Mouse (Mus musculus): ENCODE data around the gene Tlr5. TPM values are rescaled to one million over a fixed set of nuclear protein-coding genes. Genes with fewer than 3 reads are reported as not detected.

Gene Tlr5
- polyA plus RNA-seq (2012; rRNA removed) = 0.65 and 0.86 TPM in 2 replicates

- no peak for DNase-seq (ENCODE audit: extremely low spot score in 1 of 2, low spot score in 1 of 2)
Measured at GRCm38 (mm10) chr1:182954287-182955046, at the start of gene Tlr5. Gene Tlr5, plus strand, starts transcription at chr1:182954788.

- no peak for DNase-seq (ENCODE audit: extremely low spot score in 1 of 2, low spot score in 1 of 2)
Measured at GRCm38 (mm10) chr1:182905669-182906068, 48.9 kb upstream of the Tlr5 start.

- DNase-seq (ENCODE audit: extremely low spot score in 1 of 2, low spot score in 1 of 2) = peak; percentile 90 to 96
Measured at GRCm38 (mm10) chr1:182908050-182909036, 46.2 kb upstream of the Tlr5 start.

- DNase-seq (ENCODE audit: extremely low spot score in 1 of 2, low spot score in 1 of 2) = no peak
Measured at GRCm38 (mm10) chr1:182909066-182909465, 45.5 kb upstream of the Tlr5 start.

GRCm38 (mm10) chr1:182909596-182909995 lies 45.0 kb upstream of the Tlr5 start:
- no peak for DNase-seq (ENCODE audit: extremely low spot score in 1 of 2, low spot score in 1 of 2)

GRCm38 (mm10) chr1:182912591-182912990 lies 42.0 kb upstream of the Tlr5 start:
- no peak for DNase-seq (ENCODE audit: extremely low spot score in 1 of 2, low spot score in 1 of 2)

- DNase-seq (ENCODE audit: extremely low spot score in 1 of 2, low spot score in 1 of 2) = no peak
Measured at GRCm38 (mm10) chr1:182914121-182914908, 40.3 kb upstream of the Tlr5 start.

- no peak for DNase-seq (ENCODE audit: extremely low spot score in 1 of 2, low spot score in 1 of 2)
Measured at GRCm38 (mm10) chr1:182916166-182916565, 38.4 kb upstream of the Tlr5 start.

GRCm38 (mm10) chr1:182918718-182919346 lies 35.8 kb upstream of the Tlr5 start:
- DNase-seq (ENCODE audit: extremely low spot score in 1 of 2, low spot score in 1 of 2) = no peak

GRCm38 (mm10) chr1:182922824-182923223 lies 31.8 kb upstream of the Tlr5 start:
- DNase-seq (ENCODE audit: extremely low spot score in 1 of 2, low spot score in 1 of 2) = no peak

GRCm38 (mm10) chr1:182926465-182926864 lies 28.1 kb upstream of the Tlr5 start:
- DNase-seq (ENCODE audit: extremely low spot score in 1 of 2, low spot score in 1 of 2) = no peak

- no peak for DNase-seq (ENCODE audit: extremely low spot score in 1 of 2, low spot score in 1 of 2)
Measured at GRCm38 (mm10) chr1:182927878-182928851, 26.4 kb upstream of the Tlr5 start.

- DNase-seq (ENCODE audit: extremely low spot score in 1 of 2, low spot score in 1 of 2) = no peak
Measured at GRCm38 (mm10) chr1:182935469-182935868, 19.1 kb upstream of the Tlr5 start.

- DNase-seq (ENCODE audit: extremely low spot score in 1 of 2, low spot score in 1 of 2) = no peak
Measured at GRCm38 (mm10) chr1:182937486-182938120, 17.0 kb upstream of the Tlr5 start.

GRCm38 (mm10) chr1:182941921-182942320 lies 12.7 kb upstream of the Tlr5 start:
- DNase-seq (ENCODE audit: extremely low spot score in 1 of 2, low spot score in 1 of 2) = no peak

GRCm38 (mm10) chr1:182943911-182944310 lies 10.7 kb upstream of the Tlr5 start:
- no peak for DNase-seq (ENCODE audit: extremely low spot score in 1 of 2, low spot score in 1 of 2)

GRCm38 (mm10) chr1:182944638-182945037 lies 9.9 kb upstream of the Tlr5 start:
- no peak for DNase-seq (ENCODE audit: extremely low spot score in 1 of 2, low spot score in 1 of 2)

- DNase-seq (ENCODE audit: extremely low spot score in 1 of 2, low spot score in 1 of 2) = no peak
Measured at GRCm38 (mm10) chr1:182945561-182945960, 9.0 kb upstream of the Tlr5 start.

Data from frontal cortex, adult 2 months (tissue).